Mouse (Mus musculus): ENCODE data around the gene Pex26. TPM values are rescaled to one million over a fixed set of nuclear protein-coding genes. Genes with fewer than 3 reads are reported as not detected.

Gene Pex26
- polyA plus RNA-seq, 1 experiment = 13.6 TPM

DNA sequence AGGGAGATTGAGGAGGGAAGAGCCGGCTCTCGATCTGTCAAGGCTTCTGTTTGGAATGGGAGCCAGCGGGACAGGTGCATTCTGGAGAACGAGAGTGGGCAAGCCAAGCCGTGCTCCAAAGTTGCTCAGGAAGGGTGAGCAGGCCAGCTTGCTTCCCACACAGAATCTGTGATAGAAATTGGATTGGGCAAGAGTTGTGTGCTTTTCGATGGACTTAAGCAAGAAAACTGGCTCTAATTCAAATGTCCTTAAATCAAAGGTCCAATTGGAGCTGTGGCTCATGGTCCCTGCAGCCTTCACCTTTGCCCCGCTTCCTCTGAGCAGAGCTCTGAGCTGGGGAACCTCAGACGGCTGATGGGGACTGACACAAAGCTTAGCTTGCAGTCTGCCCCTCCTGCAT lies 40.0 kb upstream of the Pex26 start:
- H3K4me1 ChIP-seq (ENCODE audit: control insufficient read depth, insufficient read depth, insufficient read length, low read length) = peaks cover 15% of the 10 kb centered on the region; the same call in 1 of the 2 replicates
- no peaks in the 10 kb centered on the region for H3K36me3 ChIP-seq (ENCODE audit: control insufficient read depth, insufficient read depth, low read length)
- H3K27ac ChIP-seq (ENCODE audit: insufficient read depth, low read depth, low read length) = no peak overlapping the region
- no peaks in the 10 kb centered on the region; the same call in 1 of the 2 replicates for H3K27me3 ChIP-seq (ENCODE audit: control insufficient read depth, insufficient read depth, low read length)
- no peak for TF ChIP-seq POLR2A (IDR thresholded peaks at IDR 0.05; ENCODE audit: low read depth, low read length)
- 57% methylated on average over 8 of the region's 8 CpGs for WGBS
- no peak overlapping the region for H3K4me3 ChIP-seq (ENCODE audit: low read depth, low read length)

GRCm38 (mm10) chr6:121144066-121144465 lies 39.4 kb upstream of the Pex26 start:
- TF ChIP-seq CTCF (IDR thresholded peaks at IDR 0.05; ENCODE audit: extremely low read depth, insufficient read length, insufficient replicate concordance, low read depth, low read length) (no peak), POLR2A (IDR thresholded peaks at IDR 0.05; ENCODE audit: low read depth, low read length) (no peak)
- Histone ChIP-seq H3K4me3 (ENCODE audit: low read depth, low read length) (no peak overlapping the region), H3K27ac (ENCODE audit: insufficient read depth, low read depth, low read length) (no peak overlapping the region), H3K36me3 (ENCODE audit: control insufficient read depth, insufficient read depth, low read length) (no peaks in the 10 kb centered on the region), H3K27me3 (ENCODE audit: control insufficient read depth, insufficient read depth, low read length) (no peaks in the 10 kb centered on the region; the same call in 1 of the 2 replicates), H3K4me1 (ENCODE audit: control insufficient read depth, insufficient read depth, insufficient read length, low read length) (peaks cover 15% of the 10 kb centered on the region; the same call in 1 of the 2 replicates)
- 46% methylated on average over 4 of the region's 4 CpGs for WGBS

DNA sequence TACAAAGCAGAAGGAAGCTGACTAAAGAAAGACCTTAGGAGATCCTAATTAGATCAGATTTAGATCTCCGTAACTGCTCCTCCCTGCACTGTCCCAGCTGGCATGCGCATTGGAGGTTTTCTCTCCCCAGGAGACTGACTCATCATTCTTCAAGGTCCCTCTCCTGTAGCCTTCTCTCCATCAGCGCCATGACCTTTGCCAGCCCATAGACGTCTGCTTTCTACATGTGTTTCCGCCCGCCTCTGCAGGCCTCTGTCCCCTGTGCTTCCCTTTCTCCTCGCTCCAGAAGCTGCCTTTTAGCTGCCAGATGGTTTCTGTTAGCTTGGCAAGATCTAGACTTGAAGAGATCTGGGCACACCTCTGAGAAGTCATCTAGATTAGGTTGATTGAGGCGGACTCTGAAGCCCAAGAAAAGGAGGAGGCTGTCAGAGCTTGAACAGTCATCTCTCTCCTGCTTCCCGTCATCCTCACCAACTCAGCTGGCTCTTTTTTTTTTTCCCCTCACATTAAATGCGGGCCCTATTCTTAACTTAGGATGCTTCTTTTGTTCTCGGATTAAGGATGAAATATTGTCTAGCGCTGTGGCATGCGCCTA lies 38.4 kb upstream of the Pex26 start:
- no peaks in the 10 kb centered on the region; the same call in 1 of the 2 replicates for H3K27me3 ChIP-seq (ENCODE audit: control insufficient read depth, insufficient read depth, low read length)
- TF ChIP-seq CTCF (IDR thresholded peaks at IDR 0.05; ENCODE audit: extremely low read depth, insufficient read length, insufficient replicate concordance, low read depth, low read length) (no peak), POLR2A (IDR thresholded peaks at IDR 0.05; ENCODE audit: low read depth, low read length) (no peak)
- 83% methylated on average over 13 of the region's 13 CpGs for WGBS
- H3K27ac ChIP-seq (ENCODE audit: insufficient read depth, low read depth, low read length) = no peak overlapping the region
- H3K4me3 ChIP-seq (ENCODE audit: low read depth, low read length) = no peak overlapping the region
- peaks cover 15% of the 10 kb centered on the region; the same call in 1 of the 2 replicates for H3K4me1 ChIP-seq (ENCODE audit: control insufficient read depth, insufficient read depth, insufficient read length, low read length)
- no peaks in the 10 kb centered on the region for H3K36me3 ChIP-seq (ENCODE audit: control insufficient read depth, insufficient read depth, low read length)

GRCm38 (mm10) chr6:121145906-121146305 lies 37.6 kb upstream of the Pex26 start:
- Histone ChIP-seq H3K4me1 (ENCODE audit: control insufficient read depth, insufficient read depth, insufficient read length, low read length) (peaks cover 15% of the 10 kb centered on the region; the same call in 1 of the 2 replicates), H3K27me3 (ENCODE audit: control insufficient read depth, insufficient read depth, low read length) (no peaks in the 10 kb centered on the region; the same call in 1 of the 2 replicates), H3K27ac (ENCODE audit: insufficient read depth, low read depth, low read length) (no peak overlapping the region), H3K36me3 (ENCODE audit: control insufficient read depth, insufficient read depth, low read length) (no peaks in the 10 kb centered on the region), H3K4me3 (ENCODE audit: low read depth, low read length) (no peak overlapping the region)
- TF ChIP-seq POLR2A (IDR thresholded peaks at IDR 0.05; ENCODE audit: low read depth, low read length) (no peak), CTCF (IDR thresholded peaks at IDR 0.05; ENCODE audit: extremely low read depth, insufficient read length, insufficient replicate concordance, low read depth, low read length) (no peak)
- WGBS = 86% methylated on average over 8 of the region's 8 CpGs

DNA sequence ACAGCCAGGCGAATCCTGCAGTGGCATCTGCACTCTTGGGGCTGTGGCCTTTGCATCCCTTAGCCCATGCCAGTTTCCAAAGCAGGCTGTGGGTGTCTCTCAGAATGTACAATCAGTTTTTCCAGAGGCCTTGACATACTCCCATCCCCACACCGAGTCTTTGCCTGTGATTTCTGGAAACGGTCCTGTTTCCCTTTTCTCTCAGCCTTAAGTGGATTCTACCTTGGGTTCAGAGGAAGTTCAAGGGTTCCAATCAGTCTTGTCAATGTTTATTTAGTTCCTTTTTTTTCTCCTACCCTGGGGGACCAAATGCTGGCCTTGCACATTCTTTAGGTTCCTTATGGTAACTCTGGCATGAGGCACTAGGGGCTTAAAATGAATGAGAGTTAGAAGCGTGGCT lies 36.7 kb upstream of the Pex26 start:
- Histone ChIP-seq H3K4me3 (ENCODE audit: low read depth, low read length) (no peak overlapping the region), H3K36me3 (ENCODE audit: control insufficient read depth, insufficient read depth, low read length) (no peaks in the 10 kb centered on the region), H3K27me3 (ENCODE audit: control insufficient read depth, insufficient read depth, low read length) (no peaks in the 10 kb centered on the region; the same call in 1 of the 2 replicates), H3K4me1 (ENCODE audit: control insufficient read depth, insufficient read depth, insufficient read length, low read length) (peaks cover 20% of the 10 kb centered on the region), H3K27ac (ENCODE audit: insufficient read depth, low read depth, low read length) (no peak overlapping the region)
- no peak for TF ChIP-seq CTCF (IDR thresholded peaks at IDR 0.05; ENCODE audit: extremely low read depth, insufficient read length, insufficient replicate concordance, low read depth, low read length)
- no peak for TF ChIP-seq POLR2A (IDR thresholded peaks at IDR 0.05; ENCODE audit: low read depth, low read length)
- 77% methylated on average over 4 of the region's 4 CpGs for WGBS

DNA sequence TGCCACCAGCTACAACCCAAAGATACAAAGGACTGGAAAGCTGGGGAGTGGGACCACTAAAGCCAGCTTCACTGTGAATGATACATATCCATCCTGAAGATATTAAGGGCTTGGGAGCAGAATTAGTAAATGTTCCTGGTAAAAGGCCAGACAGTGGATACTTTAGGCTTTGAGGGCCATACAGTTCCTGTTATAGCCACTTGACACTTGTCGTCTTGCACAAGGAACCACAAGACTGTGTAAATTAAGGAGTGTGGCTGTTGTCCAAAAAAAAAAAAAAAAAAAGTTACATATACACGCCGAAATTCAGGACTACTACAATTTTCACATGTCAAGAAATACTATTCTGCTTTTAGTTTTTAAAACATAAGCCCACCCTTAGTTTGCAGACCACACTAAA lies 35.1 kb upstream of the Pex26 start:
- Histone ChIP-seq H3K27ac (ENCODE audit: insufficient read depth, low read depth, low read length) (no peak overlapping the region), H3K36me3 (ENCODE audit: control insufficient read depth, insufficient read depth, low read length) (no peaks in the 10 kb centered on the region), H3K4me3 (ENCODE audit: low read depth, low read length) (no peak overlapping the region), H3K4me1 (ENCODE audit: control insufficient read depth, insufficient read depth, insufficient read length, low read length) (peaks cover 18% of the 10 kb centered on the region), H3K27me3 (ENCODE audit: control insufficient read depth, insufficient read depth, low read length) (no peaks in the 10 kb centered on the region; the same call in 1 of the 2 replicates)
- TF ChIP-seq CTCF (IDR thresholded peaks at IDR 0.05; ENCODE audit: extremely low read depth, insufficient read length, insufficient replicate concordance, low read depth, low read length) = no peak
- no peak for TF ChIP-seq POLR2A (IDR thresholded peaks at IDR 0.05; ENCODE audit: low read depth, low read length)
- 46% methylated on average over 3 of the region's 3 CpGs for WGBS

DNA sequence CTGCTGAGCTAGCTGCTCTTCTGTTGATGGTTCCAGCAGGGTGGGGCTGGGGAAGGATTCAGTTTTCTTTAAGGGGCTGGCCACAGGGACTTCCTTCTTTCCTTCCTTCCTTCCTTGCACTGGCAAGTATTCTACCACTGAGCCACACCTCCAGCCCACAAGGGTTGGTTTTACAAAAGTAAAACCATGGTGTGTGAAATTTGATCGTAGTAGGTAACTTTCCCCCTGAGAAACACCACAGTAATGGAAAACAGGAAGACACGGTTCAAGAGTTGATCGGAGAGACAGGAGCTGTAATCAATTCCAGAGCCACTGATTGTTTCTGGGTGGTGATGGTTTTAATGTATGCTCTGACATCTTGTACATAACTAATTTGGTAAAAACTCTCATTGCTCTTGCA lies 34.0 kb upstream of the Pex26 start:
- Histone ChIP-seq H3K27me3 (ENCODE audit: control insufficient read depth, insufficient read depth, low read length) (no peaks in the 10 kb centered on the region; the same call in 1 of the 2 replicates), H3K36me3 (ENCODE audit: control insufficient read depth, insufficient read depth, low read length) (no peaks in the 10 kb centered on the region), H3K27ac (ENCODE audit: insufficient read depth, low read depth, low read length) (no peak overlapping the region), H3K4me3 (ENCODE audit: low read depth, low read length) (no peak overlapping the region), H3K4me1 (ENCODE audit: control insufficient read depth, insufficient read depth, insufficient read length, low read length) (peaks cover 9% of the 10 kb centered on the region)
- WGBS = 82% methylated on average over 3 of the region's 3 CpGs
- TF ChIP-seq CTCF (IDR thresholded peaks at IDR 0.05; ENCODE audit: extremely low read depth, insufficient read length, insufficient replicate concordance, low read depth, low read length) = no peak
- TF ChIP-seq POLR2A (IDR thresholded peaks at IDR 0.05; ENCODE audit: low read depth, low read length) = no peak

Measured in small intestine, adult 2 months (tissue).